Mouse (Mus musculus) testis, adult 2 months (tissue): ENCODE data around the gene Nfatc3.

Experiments
- CTCF ChIP-seq: fragments of 200-500 bp; IDR thresholded peaks from 2 replicates; pipeline ENCODE4 v1.5.1; 2012; ENCODE audit warnings: low read depth, mild to moderate bottlenecking, inconsistent platforms, low read length, moderate library complexity; ENCODE audit not compliant: control insufficient read depth, insufficient read depth, insufficient replicate concordance
- POLR2A ChIP-seq: fragments of 200-500 bp; IDR thresholded peaks from 2 replicates; pipeline ENCODE4 v1.6.1; 2012; ENCODE audit warnings: low read depth, mild to moderate bottlenecking, inconsistent platforms, low read length, moderate library complexity; ENCODE audit not compliant: control insufficient read depth

- TF ChIP-seq POLR2A (no peak), CTCF (no peak)
These were observed 47.0 kb upstream of the Nfatc3 start, which contains the start of gene Ddx28 for GRCm38 (mm10) chr8:106011643-106011986.
